Mouse (Mus musculus) kidney, postnatal 14 days (tissue): ENCODE data around the gene Mllt10.
"Not testable (repeated sequence)": the region's sequence is repeated elsewhere in the genome, so short reads cannot be mapped to it uniquely, and the experiment has no call there.

Experiments used
- DNase-seq: peaks from one replicate; pipeline ENCODE4 v3.0.0; 2022; ENCODE audit warnings: mixed read lengths

The Mllt10 gene

DNA sequence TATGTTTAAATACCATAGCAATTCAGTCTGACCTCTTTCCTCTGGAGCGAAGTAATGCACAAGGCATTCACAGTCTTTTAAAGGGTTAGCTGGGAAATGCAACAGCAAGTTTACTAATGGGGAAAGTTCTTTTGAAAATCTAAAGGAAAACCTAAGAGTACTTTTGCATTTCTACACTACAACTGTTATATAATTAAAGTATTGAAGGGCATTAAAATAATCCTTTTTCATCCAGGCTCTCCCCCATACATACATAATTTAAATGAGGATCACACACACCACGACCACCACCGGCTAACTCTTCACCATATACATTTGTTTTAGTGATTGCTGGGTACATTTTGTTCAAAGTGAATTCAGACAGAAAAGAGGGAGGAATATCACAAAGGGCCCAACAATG, 2.5 kb upstream of the Mllt10 start:
- DNase-seq = no peak

- DNase-seq = no peak
Observed at GRCm38 (mm10) chr2:18053243-18053950, 1.6 kb upstream of the Mllt10 start.

- peak; percentile 76 for DNase-seq
Observed at GRCm38 (mm10) chr2:18053951-18054530, 996 bp upstream of the Mllt10 start.

GRCm38 (mm10) chr2:18055929-18056785, 1.1 kb downstream of the Mllt10 start:
- DNase-seq = no peak

DNA sequence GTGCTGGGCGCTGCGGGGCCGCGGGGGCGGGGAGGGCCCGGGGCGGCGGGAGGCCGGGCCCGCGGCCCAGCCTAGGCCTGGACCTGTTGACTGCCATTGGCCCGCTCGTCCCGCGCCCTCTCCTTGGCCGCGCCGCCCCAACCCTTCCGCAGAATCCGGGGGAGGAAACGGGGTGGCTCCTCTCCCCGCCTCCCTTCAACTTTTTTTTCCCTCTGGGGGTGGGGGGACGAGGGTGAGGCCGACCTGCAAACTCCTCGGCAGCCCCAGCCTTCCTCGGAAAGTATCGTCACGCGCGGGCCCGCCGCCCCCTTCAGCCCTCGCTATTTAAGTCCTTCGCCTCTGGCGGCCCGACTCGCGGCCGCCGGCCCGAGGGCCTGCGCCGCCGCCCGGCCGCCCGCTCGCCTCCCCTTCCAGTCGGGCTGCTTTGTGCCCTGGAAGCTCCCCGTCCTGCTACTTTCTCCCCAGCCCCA, 1.8 kb downstream of the Mllt10 start:
- peak; percentile 97 for DNase-seq

- peak; percentile 70 for DNase-seq
Observed at GRCm38 (mm10) chr2:18057336-18058145, 2.5 kb downstream of the Mllt10 start.

DNA sequence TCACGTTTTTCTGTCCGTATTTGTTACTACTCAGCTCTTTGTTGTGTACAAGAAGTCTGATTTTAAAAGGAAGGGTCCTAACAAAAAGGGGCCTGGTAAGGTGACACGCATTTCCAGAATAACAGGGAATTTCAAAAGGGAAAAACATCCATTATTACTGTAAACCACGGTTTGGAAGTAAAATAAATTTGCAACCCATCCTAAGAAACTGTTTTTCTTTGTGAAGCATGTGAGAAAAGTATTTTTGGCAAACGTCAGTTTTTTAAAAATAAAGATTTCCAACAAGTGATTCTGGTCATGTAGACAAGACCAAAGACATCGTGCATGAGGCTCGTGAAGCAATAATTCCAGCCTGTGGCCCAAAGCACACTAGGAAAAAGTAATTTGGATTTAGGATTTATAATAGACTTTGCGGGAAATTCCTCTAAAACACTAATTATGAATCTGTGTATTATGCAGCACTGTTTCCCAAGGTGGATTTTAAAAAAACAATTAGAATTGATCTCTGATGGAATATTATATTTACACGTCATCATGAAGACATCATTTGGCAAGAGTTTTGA, 3.2 kb downstream of the Mllt10 start:
- DNase-seq = no peak

- DNase-seq = no peak
Observed at GRCm38 (mm10) chr2:18059063-18059462, 4.0 kb downstream of the Mllt10 start.

- DNase-seq = no peak
Observed at GRCm38 (mm10) chr2:18059891-18060290, 4.9 kb downstream of the Mllt10 start.

DNA sequence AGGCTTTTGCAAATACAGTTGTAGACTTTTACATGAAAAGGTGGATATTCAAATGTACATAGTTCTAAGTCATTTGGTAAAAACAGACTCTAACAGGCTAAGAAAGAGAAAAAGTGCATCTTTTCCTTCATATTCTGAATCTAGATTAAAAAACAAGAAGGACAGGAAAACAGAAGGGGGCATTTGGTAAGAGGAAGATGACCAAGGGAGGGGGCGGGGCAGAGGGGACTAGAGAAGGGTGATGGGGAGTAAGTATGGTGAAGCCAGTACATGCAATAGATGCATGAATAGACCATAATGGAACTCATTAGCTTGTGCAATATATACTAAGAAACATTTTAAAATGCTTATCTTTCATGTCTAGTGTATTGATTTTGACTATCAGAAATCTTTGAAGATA, 5.4 kb downstream of the Mllt10 start:
- DNase-seq = no peak

- peak; percentile 80 for DNase-seq
Observed at GRCm38 (mm10) chr2:18063763-18064251, 8.8 kb downstream of the Mllt10 start.

GRCm38 (mm10) chr2:18064356-18064858, 9.4 kb downstream of the Mllt10 start:
- DNase-seq = peak; percentile 95

- DNase-seq = peak; percentile 88
Observed at GRCm38 (mm10) chr2:18064941-18065707, 10.1 kb downstream of the Mllt10 start.

- DNase-seq = no peak
Observed at GRCm38 (mm10) chr2:18065708-18066030, 10.6 kb downstream of the Mllt10 start.

- no peak for DNase-seq
Observed at GRCm38 (mm10) chr2:18066436-18066835, 11.4 kb downstream of the Mllt10 start.

DNA sequence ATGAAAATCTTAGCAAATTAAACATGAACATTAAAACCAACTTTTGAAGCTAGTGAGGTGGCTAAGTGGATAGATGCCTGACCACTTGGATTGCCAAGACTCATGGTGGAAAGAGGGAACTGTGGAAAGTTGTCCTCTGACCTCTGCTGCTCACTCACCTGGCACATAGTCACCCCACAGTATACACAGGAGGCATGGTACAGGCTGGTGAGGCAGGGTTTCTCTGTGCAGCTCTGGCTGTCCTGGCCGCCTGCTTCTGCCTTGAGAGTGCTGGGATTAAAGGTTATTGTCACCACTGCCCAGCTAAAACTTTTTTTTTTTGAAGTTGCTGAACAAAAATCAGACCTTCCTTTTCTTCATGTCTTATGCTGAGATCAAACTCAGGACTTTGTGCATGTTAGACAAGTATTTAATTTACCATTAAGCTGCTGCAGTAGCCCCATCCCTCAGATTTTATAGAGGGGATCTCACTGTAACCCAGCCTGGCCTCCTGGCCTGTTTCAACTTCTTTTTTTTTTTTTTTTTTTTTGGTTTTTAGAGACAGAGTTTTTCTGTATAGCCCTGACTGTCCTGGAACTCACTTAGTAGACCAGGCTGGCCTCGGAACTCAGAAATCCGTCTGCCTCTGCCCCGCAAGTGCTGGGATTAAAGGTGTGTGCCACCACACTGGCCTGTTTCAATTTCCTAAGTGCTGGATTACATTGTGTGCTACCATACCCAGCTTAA, 13.2 kb downstream of the Mllt10 start:
- DNase-seq = peak; percentile 74

- no peak for DNase-seq
Observed at GRCm38 (mm10) chr2:18071947-18072346, 16.9 kb downstream of the Mllt10 start.

GRCm38 (mm10) chr2:18080182-18080860, 25.3 kb downstream of the Mllt10 start:
- DNase-seq = no peak

DNA sequence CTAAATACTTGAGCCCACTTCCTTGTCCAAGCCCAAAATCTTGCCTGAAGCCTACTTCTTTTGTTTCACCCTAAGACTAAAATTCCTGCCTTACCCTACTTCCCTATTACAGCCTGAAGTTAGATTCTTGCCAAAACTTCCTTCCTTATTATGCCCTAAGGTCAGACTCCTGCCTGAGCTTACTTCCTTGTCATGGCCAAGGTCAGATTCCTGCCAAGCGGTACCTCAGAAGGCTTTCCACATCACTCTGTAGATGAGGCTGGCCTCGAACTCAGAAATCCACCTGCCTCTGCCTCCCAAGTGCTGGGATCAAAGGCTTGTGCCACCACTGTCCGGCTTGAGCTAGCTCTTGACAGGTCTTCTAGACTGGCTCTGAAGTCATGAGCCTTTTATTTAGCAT, 32.7 kb downstream of the Mllt10 start:
- DNase-seq = not testable (repeated sequence)

GRCm38 (mm10) chr2:18093858-18094257, 38.8 kb downstream of the Mllt10 start:
- no peak for DNase-seq
